Mouse (Mus musculus) activated CD4-positive, CD25-positive, alpha-beta regulatory T cell, adult 4 months (primary cell): Measurements from ENCODE around the gene Lif. TPM values are rescaled to one million over a fixed set of nuclear protein-coding genes. Genes with fewer than 3 reads are reported as not detected.
A peak's percentile ranks its signal among the peaks of the same experiment; 100 is the strongest.

Experiments
- ATAC-seq: one replicate; pipeline ENCODE4 v1.8.0; 2017
- polyA plus RNA-seq, 2 experiments: library from polyadenylated mRNA; unstranded; fragments of 100-300 nt; shearing (Covaris generic); gene quantifications; one replicate each; pipeline ENCODE4 v1.2.1; 2017

Gene Lif
- polyA plus RNA-seq, 2 experiments from 2014 or later = 2.9 to 6.6 TPM

GRCm38 (mm10) chr11:4299191-4299590 lies 41.8 kb downstream of the Lif start:
- no peak for ATAC-seq

- ATAC-seq = no peak
These were observed 42.5 kb downstream of the Lif start for GRCm38 (mm10) chr11:4299735-4300474.

GRCm38 (mm10) chr11:4300683-4301082 lies 43.3 kb downstream of the Lif start:
- no peak for ATAC-seq

GRCm38 (mm10) chr11:4302363-4302913 lies 45.1 kb downstream of the Lif start:
- ATAC-seq = no peak

GRCm38 (mm10) chr11:4303033-4303432 lies 45.7 kb downstream of the Lif start:
- no peak for ATAC-seq

GRCm38 (mm10) chr11:4304203-4304602 lies 46.8 kb downstream of the Lif start:
- no peak for ATAC-seq

GRCm38 (mm10) chr11:4305090-4305489 lies 47.7 kb downstream of the Lif start:
- ATAC-seq = no peak

- no peak for ATAC-seq
These were observed 48.7 kb downstream of the Lif start for GRCm38 (mm10) chr11:4306086-4306485.

GRCm38 (mm10) chr11:4308060-4308513 lies 50.7 kb downstream of the Lif start:
- peak; percentile 40 for ATAC-seq

- ATAC-seq = no peak
These were observed 51.4 kb downstream of the Lif start for GRCm38 (mm10) chr11:4308514-4309450.

- no peak for ATAC-seq
These were observed 52.3 kb downstream of the Lif start for GRCm38 (mm10) chr11:4309613-4310012.

- no peak for ATAC-seq
These were observed 53.0 kb downstream of the Lif start for GRCm38 (mm10) chr11:4310324-4310723.

GRCm38 (mm10) chr11:4312180-4312579 lies 54.8 kb downstream of the Lif start:
- no peak for ATAC-seq

GRCm38 (mm10) chr11:4317287-4317686 lies 59.9 kb downstream of the Lif start:
- no peak for ATAC-seq

- peak; percentile 67 for ATAC-seq
These were observed 60.7 kb downstream of the Lif start for GRCm38 (mm10) chr11:4318011-4318410.

- ATAC-seq = peak; percentile 83
These were observed 62.0 kb downstream of the Lif start for GRCm38 (mm10) chr11:4319212-4319955.

GRCm38 (mm10) chr11:4320876-4321275 lies 63.5 kb downstream of the Lif start:
- ATAC-seq = no peak

Other genes starting within 250 kb of the Lif start
- not detected for gene Sec14l4, start 226.1 kb upstream of the Lif start, polyA plus RNA-seq
- not detected for gene Sec14l3, start 192.7 kb upstream of the Lif start, polyA plus RNA-seq
- gene Mtfp1, start 162.1 kb upstream of the Lif start, polyA plus RNA-seq = 1 to 10 TPM; 1.4 to 2.8 TPM
- gene Sec14l2, start 134.1 kb upstream of the Lif start, polyA plus RNA-seq = 1 to 10 TPM in 1 of 2 experiments, under 1 TPM in 1; 0.48 to 1.2 TPM
- gene Rnf215, start 122.4 kb upstream of the Lif start, polyA plus RNA-seq = 10 to 100 TPM in 1 of 2 experiments, 1 to 10 TPM in 1; 8.8 to 11.5 TPM
- gene Ccdc157, start 97.3 kb upstream of the Lif start, polyA plus RNA-seq = 1 to 10 TPM; 1.4 to 2.7 TPM
- 10 to 100 TPM; 49.6 to 53.0 TPM for gene Sf3a1, start 97.2 kb upstream of the Lif start, polyA plus RNA-seq
- gene Tbc1d10a, start 70.8 kb upstream of the Lif start, polyA plus RNA-seq = 10 to 100 TPM; 23.8 to 25.6 TPM
- 10 to 100 TPM; 37.5 to 42.0 TPM for gene Castor1, start 39.3 kb upstream of the Lif start, polyA plus RNA-seq
- gene Osm, start 21.1 kb upstream of the Lif start, polyA plus RNA-seq = 10 to 100 TPM; 18.0 to 19.8 TPM
- 1 to 10 TPM in 1 of 2 experiments, under 1 TPM in 1; 0.46 to 1.0 TPM for gene Hormad2, start 183.5 kb downstream of the Lif start, polyA plus RNA-seq